ENCODE assay signal across 8 mouse cellular contexts in the genomic region with DNA sequence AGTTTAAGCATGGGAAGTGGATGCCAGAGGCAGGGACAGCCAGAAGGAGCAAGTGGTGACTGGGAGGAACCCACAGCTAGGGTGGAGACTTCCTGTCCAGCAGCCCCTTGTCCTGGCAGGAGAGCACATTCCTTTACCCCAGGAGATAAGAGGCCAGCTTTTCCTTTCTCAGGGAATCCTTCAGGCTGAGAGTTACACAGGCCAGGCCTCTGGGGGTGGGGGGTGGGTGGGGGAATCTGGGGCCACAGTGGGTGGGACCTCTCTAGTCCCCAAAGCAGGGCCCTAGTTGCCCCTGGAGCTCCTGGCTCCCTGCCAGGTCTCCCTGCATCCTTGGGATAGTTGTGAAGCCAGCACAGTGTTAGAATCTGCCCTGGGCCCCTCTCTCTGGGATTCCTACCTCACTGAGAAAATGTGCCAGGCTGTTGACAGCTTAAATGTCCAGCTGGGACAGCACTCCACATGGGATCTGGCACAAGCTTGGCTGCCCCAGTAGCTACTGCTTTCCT.
DNase-seq lines count a peak whose midpoint lies in the region; ATAC-seq and TF ChIP-seq lines count a peak whose summit lies in the region.

No protein-coding gene starts in this region.

- no peak for TF ChIP-seq POLR2A in kidney, adult 2 months (IDR thresholded peaks at IDR 0.05; ENCODE audit: low read depth, low read length)

- peak; percentile 82 for ATAC-seq in lung, embryonic 15.5 days (ENCODE audit: borderline replicate concordance, extremely low read depth, low FRiP score, low TSS enrichment)
- no peak for ATAC-seq in megakaryocyte-erythroid progenitor cell, adult 5-6 weeks (replicated peaks; ENCODE audit: low FRiP score, low TSS enrichment, poor library complexity, severe bottlenecking)

- H3K27me3 ChIP-seq in kidney, adult 2 months (replicated peaks; ENCODE audit: control insufficient read depth, insufficient read depth, low read length) = no peaks in the 10 kb centered on the region
- no peaks in the 10 kb centered on the region for H3K27me3 ChIP-seq in lung, embryonic 15.5 days

- no peaks in the 10 kb centered on the region for H3K9me3 ChIP-seq in lung, embryonic 15.5 days

- no peak overlapping the region for H3K9ac ChIP-seq in lung, embryonic 15.5 days

- H3K4me3 ChIP-seq in kidney, adult 2 months (ENCODE audit: insufficient read depth, low read depth, low read length) = no peak overlapping the region
- H3K4me3 ChIP-seq in lung, embryonic 15.5 days = no peak overlapping the region

- DNase-seq in ZHBTc4 (ENCODE audit: low read depth, low spot score) = peak; percentile 18
- peak; percentile 51 to 55 for DNase-seq in cerebellum, postnatal 10 days
- peak; percentile 88 to 91 for DNase-seq in heart, adult 9 months (ENCODE audit: low spot score in 2 of 2)
- DNase-seq in kidney, adult 2 months = peak; percentile 78
- DNase-seq in testis, postnatal 10 days (ENCODE audit: low spot score) = peak; percentile 73
- no peak for DNase-seq in layer of hippocampus, postnatal 14 days (ENCODE audit: low spot score in 2 of 2)

- H3K27ac ChIP-seq in kidney, adult 2 months (ENCODE audit: insufficient read depth, low read depth, low read length) = peak overlapping the region; percentile 78
- peak overlapping the region; percentile 94 for H3K27ac ChIP-seq in lung, embryonic 15.5 days

- H3K36me3 ChIP-seq in kidney, adult 2 months (ENCODE audit: control insufficient read depth, insufficient read depth, low read length) = no peaks in the 10 kb centered on the region
- no peaks in the 10 kb centered on the region for H3K36me3 ChIP-seq in lung, embryonic 15.5 days

- peaks cover 5% of the 10 kb centered on the region; the same call in 1 of the 2 replicates for H3K4me1 ChIP-seq in kidney, adult 2 months (ENCODE audit: control insufficient read depth, insufficient read depth, low read length)
- H3K4me1 ChIP-seq in lung, embryonic 15.5 days = peaks cover 61% of the 10 kb centered on the region

- no peak for TF ChIP-seq CTCF in kidney, adult 2 months (conservative IDR thresholded peaks at IDR 0.05; ENCODE audit: insufficient read depth, insufficient read length, low read depth, low read length)

- H3K4me2 ChIP-seq in lung, embryonic 15.5 days = peak overlapping the region; percentile 21; the same call in 1 of the 2 replicates

Comparison
In these comparisons a context has a peak if more than half of its experiments do, and no peak if none do; other contexts are left out.
1. DNase-seq: peak in ZHBTc4 (single experiment), cerebellum, postnatal 10 days (2 of 2), heart, adult 9 months (2 of 2), kidney, adult 2 months (single experiment) and testis, postnatal 10 days (single experiment); none in layer of hippocampus, postnatal 14 days (0 of 2).